Mouse (Mus musculus) hindbrain, embryonic 16.5 days (tissue): ENCODE results near the gene Rwdd3. TPM values are rescaled to one million over a fixed set of nuclear protein-coding genes. Genes with fewer than 3 reads are reported as not detected.

Experiments
- ATAC-seq: fragments of 200-750 bp; cut with Nextera tagmentation; 2 replicates; pipeline ENCODE4 v1.8.0; 2017; ENCODE audit warnings: moderate TSS enrichment, moderate library complexity
- H3K27ac ChIP-seq: fragments of 300-500 bp; sonication (generic); 2 replicates; pipeline ENCODE4 v1.5.1; 2014; ENCODE audit warnings: low read depth, mild to moderate bottlenecking, control low read depth, low read length, moderate library complexity
- H3K27me3 ChIP-seq: fragments of 300-500 bp; sonication (generic); replicated peaks from 2 replicates; pipeline ENCODE4 v1.6.1; 2014; ENCODE audit warnings: low read length; ENCODE audit not compliant: control insufficient read depth, insufficient read depth
- H3K36me3 ChIP-seq: fragments of 300-500 bp; sonication (generic); 2 replicates; pipeline ENCODE4 v1.6.1; 2014; ENCODE audit warnings: mild to moderate bottlenecking, low read length, moderate library complexity, mixed read lengths; ENCODE audit not compliant: control insufficient read depth, insufficient read depth
- H3K4me1 ChIP-seq: fragments of 300-500 bp; sonication (generic); 2 replicates; pipeline ENCODE4 v1.6.1; 2014; ENCODE audit warnings: low read depth, low read length; ENCODE audit not compliant: control insufficient read depth, insufficient read depth
- H3K4me2 ChIP-seq: fragments of 300-500 bp; sonication (generic); 2 replicates; pipeline ENCODE4 v1.6.1; 2014; ENCODE audit warnings: mild to moderate bottlenecking, low read length, control low read depth, moderate library complexity
- H3K4me3 ChIP-seq: fragments of 300-500 bp; sonication (generic); 2 replicates; pipeline ENCODE4 v1.5.1; 2014; ENCODE audit warnings: mild to moderate bottlenecking, low read length, control low read depth, moderate library complexity
- H3K9ac ChIP-seq: fragments of 300-500 bp; sonication (generic); 2 replicates; pipeline ENCODE4 v1.6.1; 2014; ENCODE audit warnings: low read depth, mild to moderate bottlenecking, control low read depth, low read length, moderate library complexity
- H3K9me3 ChIP-seq: fragments of 300-500 bp; sonication (generic); 2 replicates; pipeline ENCODE4 v1.6.1; 2014; ENCODE audit warnings: mild to moderate bottlenecking, low read length, moderate library complexity; ENCODE audit not compliant: control insufficient read depth
- WGBS: fragments of 180-500 bp; shearing (Covaris S2); extraction: QIAGEN DNeasy Blood & Tissue Kit; methylation state at CpG from one replicate; pipeline ENCODE4 v1.1.7; 2014; 5-methylcytosine and 5-hydroxymethylcytosine counted together
- polyA plus RNA-seq: library from polyadenylated mRNA; unstranded; fragments of >200 nt; fragmentation: Nextera tagmentation; extraction: Ambion mirVana; gene quantifications from 2 replicates; pipeline ENCODE4 v1.2.1, GENCODE M21; 2015

Gene Rwdd3
- polyA plus RNA-seq, 1 experiment from 2014 or later, result 8.6 TPM

- Histone ChIP-seq H3K36me3 (no peaks in the 10 kb centered on the region), H3K9me3 (no peaks in the 10 kb centered on the region), H3K27ac (no peak overlapping the region), H3K4me3 (no peak overlapping the region), H3K9ac (no peak overlapping the region), H3K4me2 (no peak overlapping the region), H3K27me3 (no peaks in the 10 kb centered on the region), H3K4me1 (no peaks in the 10 kb centered on the region)
- WGBS, result 90% methylated on average over 8 of the region's 8 CpGs
- ATAC-seq, result no peak
These were observed 2.9 kb downstream of the Rwdd3 start for GRCm38 (mm10) chr3:121168581-121168980.

DNA sequence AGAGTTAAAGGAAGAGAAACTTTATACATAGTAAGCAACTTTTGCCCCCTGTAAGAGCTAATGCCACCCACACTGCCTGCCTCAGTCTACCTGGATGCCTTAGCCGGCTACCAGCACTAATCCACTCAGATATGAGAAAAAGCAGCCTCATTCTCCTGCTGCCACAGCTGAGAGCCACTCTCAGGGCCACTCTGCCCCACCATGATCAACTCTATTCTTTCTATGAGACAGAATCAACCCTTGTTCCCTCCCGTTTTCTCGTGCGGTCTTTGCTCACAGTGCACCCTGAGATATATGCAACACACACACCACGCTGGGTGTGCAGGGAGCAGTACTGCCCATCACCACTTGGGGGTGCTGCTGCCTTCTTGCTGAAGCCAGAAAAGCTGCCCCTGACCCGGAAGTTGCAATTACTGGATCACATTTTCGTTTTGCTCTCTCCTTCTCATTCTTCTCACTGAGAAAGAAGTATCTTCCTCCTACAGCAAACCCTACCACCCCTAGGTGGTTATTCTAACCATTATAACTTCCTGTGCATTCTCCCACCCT, 8.2 kb downstream of the Rwdd3 start:
- Histone ChIP-seq H3K27ac (no peak overlapping the region), H3K36me3 (no peaks in the 10 kb centered on the region), H3K4me1 (no peaks in the 10 kb centered on the region), H3K4me2 (no peak overlapping the region), H3K27me3 (no peaks in the 10 kb centered on the region), H3K4me3 (no peak overlapping the region), H3K9me3 (no peaks in the 10 kb centered on the region), H3K9ac (no peak overlapping the region)
- no peak for ATAC-seq
- WGBS, result 44% methylated on average over 7 of the region's 7 CpGs

DNA sequence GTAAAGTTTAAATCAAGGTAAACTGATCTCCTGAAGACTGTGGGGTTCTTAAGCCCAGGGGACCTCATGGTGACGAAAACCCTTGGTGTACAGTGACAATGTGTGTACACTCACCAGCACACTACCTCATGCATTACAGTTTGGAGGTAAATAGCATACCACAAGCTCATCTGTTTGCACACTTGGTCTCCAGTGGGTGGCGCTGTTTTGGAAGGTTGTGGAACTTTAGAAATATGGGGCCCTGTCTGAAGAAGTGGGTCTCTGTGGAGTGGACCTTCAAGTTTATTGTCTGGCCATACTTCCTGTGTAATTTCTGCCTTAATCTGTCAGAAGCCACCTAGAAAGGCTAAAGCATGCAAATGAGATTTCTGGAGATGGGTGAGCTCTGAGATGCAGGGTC, 9.8 kb downstream of the Rwdd3 start:
- Histone ChIP-seq H3K4me2 (no peak overlapping the region), H3K4me1 (peaks cover under 1% of the 10 kb centered on the region; the same call in 1 of the 2 replicates), H3K27me3 (no peaks in the 10 kb centered on the region), H3K9ac (no peak overlapping the region), H3K4me3 (no peak overlapping the region), H3K27ac (no peak overlapping the region), H3K9me3 (no peaks in the 10 kb centered on the region), H3K36me3 (no peaks in the 10 kb centered on the region)
- no peak for ATAC-seq
- 54% methylated on average over 2 of the region's 2 CpGs for WGBS

GRCm38 (mm10) chr3:121160424-121160823, 11.1 kb downstream of the Rwdd3 start:
- Histone ChIP-seq H3K4me2 (no peak overlapping the region), H3K27ac (no peak overlapping the region), H3K27me3 (no peaks in the 10 kb centered on the region), H3K9me3 (no peaks in the 10 kb centered on the region), H3K4me3 (no peak overlapping the region), H3K4me1 (peaks cover 7% of the 10 kb centered on the region), H3K9ac (no peak overlapping the region), H3K36me3 (no peaks in the 10 kb centered on the region)
- no peak for ATAC-seq
- WGBS, result 59% methylated on average over 4 of the region's 4 CpGs

DNA sequence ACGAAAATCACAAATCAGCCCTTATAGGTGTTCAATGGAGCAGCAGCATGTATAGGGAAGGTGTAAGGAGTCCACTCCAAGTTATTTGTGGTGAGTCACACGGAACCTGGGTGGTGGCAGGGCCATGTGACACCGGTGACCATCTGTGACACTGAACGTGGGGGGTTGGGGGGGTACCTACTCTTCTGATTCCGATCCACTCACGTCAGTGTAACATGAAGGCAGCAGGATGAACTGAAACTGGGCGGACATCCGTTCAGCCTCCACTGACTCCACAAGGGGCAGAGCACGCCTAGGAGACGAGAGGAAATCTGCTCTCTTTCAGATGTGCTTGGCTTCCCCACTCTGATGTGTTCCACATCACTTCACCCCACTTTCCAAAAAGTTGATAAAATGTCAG, 11.9 kb downstream of the Rwdd3 start:
- Histone ChIP-seq H3K27ac (no peak overlapping the region), H3K36me3 (no peaks in the 10 kb centered on the region), H3K27me3 (no peaks in the 10 kb centered on the region), H3K9ac (no peak overlapping the region), H3K9me3 (no peaks in the 10 kb centered on the region), H3K4me3 (no peak overlapping the region), H3K4me1 (peaks cover 7% of the 10 kb centered on the region), H3K4me2 (no peak overlapping the region)
- ATAC-seq, result peak; percentile 64
- 66% methylated on average over 10 of the region's 10 CpGs for WGBS

- Histone ChIP-seq H3K4me3 (no peak overlapping the region), H3K9me3 (no peaks in the 10 kb centered on the region), H3K4me1 (peaks cover 7% of the 10 kb centered on the region), H3K27me3 (no peaks in the 10 kb centered on the region), H3K36me3 (no peaks in the 10 kb centered on the region), H3K4me2 (peak overlapping the region; percentile 17; the same call in 1 of the 2 replicates), H3K27ac (peak overlapping the region; percentile 44; the same call in 1 of the 2 replicates), H3K9ac (no peak overlapping the region)
- WGBS, result 78% methylated on average over 16 of the region's 16 CpGs
- no peak for ATAC-seq
These were observed 12.6 kb downstream of the Rwdd3 start for GRCm38 (mm10) chr3:121158901-121159351.

GRCm38 (mm10) chr3:121157546-121158330, 13.8 kb downstream of the Rwdd3 start:
- Histone ChIP-seq H3K4me2 (no peak overlapping the region), H3K4me3 (no peak overlapping the region), H3K36me3 (no peaks in the 10 kb centered on the region), H3K27ac (no peak overlapping the region), H3K27me3 (no peaks in the 10 kb centered on the region), H3K4me1 (peaks cover 7% of the 10 kb centered on the region), H3K9ac (no peak overlapping the region), H3K9me3 (no peaks in the 10 kb centered on the region)
- WGBS, result 69% methylated on average over 10 of the region's 10 CpGs
- ATAC-seq, result no peak

- Histone ChIP-seq H3K9me3 (no peaks in the 10 kb centered on the region), H3K4me1 (peaks cover 7% of the 10 kb centered on the region), H3K4me2 (peak overlapping the region; percentile 46), H3K27me3 (no peaks in the 10 kb centered on the region), H3K27ac (no peak overlapping the region), H3K36me3 (no peaks in the 10 kb centered on the region), H3K9ac (no peak overlapping the region; the same call in 1 of the 2 replicates), H3K4me3 (no peak overlapping the region)
- WGBS, result 44% methylated on average over 11 of the region's 11 CpGs
- ATAC-seq, result no peak
These were observed 14.9 kb downstream of the Rwdd3 start for GRCm38 (mm10) chr3:121156451-121157186.

DNA sequence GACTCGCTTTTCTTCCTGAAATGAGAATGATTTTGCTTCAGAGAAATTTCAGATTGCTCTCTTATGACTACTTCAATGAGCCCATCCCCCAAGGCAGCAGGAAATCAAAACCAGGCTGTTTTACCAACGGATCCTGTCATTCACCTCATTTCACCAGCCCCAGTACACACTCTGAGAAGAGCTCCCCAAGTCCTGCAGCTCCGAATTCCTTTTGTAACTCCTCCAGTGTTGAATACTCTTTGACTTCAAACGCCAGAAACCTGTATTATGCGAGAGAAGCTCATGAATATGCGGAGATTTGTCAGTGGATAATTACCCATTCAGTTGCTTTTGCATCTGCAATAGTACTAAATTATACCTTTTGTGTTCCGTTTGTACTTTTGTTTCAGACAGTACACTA, 15.5 kb downstream of the Rwdd3 start:
- Histone ChIP-seq H3K4me1 (peaks cover 7% of the 10 kb centered on the region), H3K9ac (no peak overlapping the region; the same call in 1 of the 2 replicates), H3K27ac (no peak overlapping the region), H3K4me3 (no peak overlapping the region; the same call in 1 of the 2 replicates), H3K9me3 (no peaks in the 10 kb centered on the region), H3K36me3 (no peaks in the 10 kb centered on the region), H3K4me2 (peak overlapping the region; percentile 46), H3K27me3 (no peaks in the 10 kb centered on the region)
- WGBS, result 21% methylated on average over 7 of the region's 7 CpGs
- ATAC-seq, result no peak
